Mouse (Mus musculus) mammary gland, adult 2 months (tissue): Measurements from ENCODE around the gene Chaf1a. TPM values are rescaled to one million over a fixed set of nuclear protein-coding genes. Genes with fewer than 3 reads are reported as not detected.

Source experiments
- polyA plus RNA-seq: library from polyadenylated mRNA; depleted of rRNA; stranded (reverse); fragments of >200 nt; gene quantifications from 2 replicates; pipeline ENCODE4 v1.2.3, GENCODE M21; 2012; ENCODE audit warnings: low replicate concordance; rRNA removed

Gene Chaf1a
- 1.5 and 2.4 TPM in 2 replicates for polyA plus RNA-seq

DNA sequence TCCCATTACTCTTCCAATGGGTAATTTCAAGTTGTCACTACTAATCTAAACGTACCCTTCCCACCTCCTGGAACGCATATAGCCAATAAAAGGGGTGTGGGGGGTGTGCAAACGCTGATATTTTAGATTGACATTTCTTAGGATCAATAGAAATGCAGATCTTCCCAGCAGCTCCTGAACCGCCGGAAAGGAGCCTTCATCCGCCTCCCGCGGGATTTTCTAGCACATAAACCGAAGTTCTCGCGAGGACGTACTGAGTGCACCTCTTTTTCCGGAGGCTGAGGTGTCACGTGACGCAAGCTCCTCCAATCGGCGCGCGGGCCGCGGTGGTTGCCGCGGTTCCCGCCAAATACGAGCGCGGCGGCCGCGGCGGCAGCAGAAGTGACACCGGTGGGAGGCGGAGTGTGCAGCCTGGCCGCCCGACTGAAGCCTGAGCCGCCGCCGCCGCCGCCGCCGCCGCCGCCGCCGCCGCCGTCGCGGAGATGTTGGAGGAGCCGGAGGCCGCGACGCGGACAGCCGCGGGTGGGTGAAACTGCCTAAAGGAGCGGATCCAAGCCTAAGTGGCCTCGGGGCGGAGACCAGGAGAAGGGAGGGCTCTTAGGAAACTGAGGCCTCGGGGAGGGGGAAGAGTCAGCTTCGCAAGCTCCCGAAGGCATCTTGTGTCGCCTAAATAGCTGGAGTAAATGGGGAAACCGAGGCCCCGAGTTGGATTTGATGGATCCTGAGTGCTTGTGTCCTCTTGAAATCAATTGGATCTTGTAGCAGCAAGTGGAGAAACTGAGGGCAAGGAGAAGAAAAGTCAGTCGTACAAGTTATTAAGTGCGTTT, at the start of gene Chaf1a:
Gene Chaf1a (plus strand): TSS at position 410 of the 827 bp plus-strand sequence.

GRCm38 (mm10) chr17:56005415-56006061, 34.7 kb upstream of the Chaf1a start, which contains the start of the genes Stap2 and Mpnd:
Gene Stap2, minus strand, starts transcription at chr17:56005584.
Gene Mpnd, plus strand, starts transcription at chr17:56005711.

GRCm38 (mm10) chr17:56036176-56036900, 3.9 kb upstream of the Chaf1a start, which contains the start of gene Sh3gl1:
Gene Sh3gl1, minus strand, starts transcription at chr17:56036635.

GRCm38 (mm10) chr17:56074827-56075208, 34.6 kb downstream of the Chaf1a start, which contains the start of gene Ubxn6:
Gene Ubxn6, minus strand, starts transcription at chr17:56075028.

GRCm38 (mm10) chr17:56078880-56079795, 38.9 kb downstream of the Chaf1a start, which contains the start of gene Hdgfl2:
Gene Hdgfl2, plus strand, starts transcription at chr17:56079634.

DNA sequence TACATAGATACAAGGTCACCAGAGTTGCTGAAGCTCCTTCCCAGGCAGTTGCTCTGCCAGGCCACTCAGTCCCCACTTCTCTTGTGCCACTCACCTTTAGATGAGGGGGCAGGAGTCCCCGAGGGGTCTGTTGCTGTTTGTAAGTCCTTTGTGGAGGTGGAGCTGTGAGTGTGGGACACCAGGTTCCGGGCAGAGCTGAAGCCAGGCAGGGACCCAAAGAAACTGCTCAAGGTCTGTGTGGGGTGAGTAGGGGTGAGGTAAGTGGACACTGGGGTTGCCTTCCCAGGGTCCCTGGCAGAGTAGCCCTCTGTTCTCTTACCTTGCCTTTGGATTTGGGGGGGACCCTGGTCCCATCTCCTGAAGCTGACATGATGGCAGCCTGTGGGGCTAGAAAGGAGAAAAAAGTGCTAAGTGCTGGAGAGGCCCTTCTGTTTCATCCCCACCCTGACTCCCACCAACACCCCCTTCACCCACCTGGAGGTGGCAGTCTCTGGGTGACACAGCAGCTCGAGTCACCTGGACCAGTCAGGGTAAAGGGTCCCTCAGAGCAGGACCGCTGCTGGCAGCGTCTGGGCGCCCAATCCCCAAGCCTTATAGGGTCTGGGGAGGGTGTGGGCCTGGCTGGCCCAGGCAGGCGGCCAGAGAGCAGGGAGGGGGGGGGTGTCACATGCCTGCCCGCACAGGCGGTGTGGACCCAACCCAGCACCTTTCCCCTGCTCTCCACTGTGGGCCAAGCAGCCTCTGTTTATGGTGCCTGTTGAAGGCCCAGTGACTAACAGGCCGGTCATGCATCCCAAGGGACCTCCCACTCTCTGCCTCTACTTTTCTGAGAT, 69.2 kb downstream of the Chaf1a start, which contains the start of gene Plin4:
Gene Plin4 (minus strand): TSS at position 585 of the 833 bp plus-strand sequence.

DNA sequence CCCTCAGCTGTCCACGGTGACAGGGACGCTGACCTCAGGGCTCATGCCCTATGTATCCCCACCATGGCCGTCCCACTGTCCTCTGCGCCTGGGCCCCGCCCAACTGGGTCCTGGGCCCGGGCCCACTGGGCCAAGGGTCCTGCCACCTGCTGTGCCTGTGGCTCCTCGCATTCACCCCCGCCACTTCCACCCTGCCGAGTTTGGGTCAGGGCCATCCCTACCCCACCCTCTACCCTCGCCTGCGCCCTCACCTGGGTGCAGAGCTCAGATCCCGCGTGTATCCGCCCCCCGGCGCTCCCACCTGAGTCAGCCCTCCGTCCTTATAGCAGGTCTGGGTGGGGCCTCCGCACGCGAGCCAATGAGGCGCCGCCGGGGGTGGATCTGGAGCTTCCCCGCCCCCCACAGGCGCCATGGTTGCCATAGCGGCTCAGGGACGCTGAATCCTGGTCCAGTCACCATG, 77.0 kb downstream of the Chaf1a start, which contains the start of gene Plin5:
Gene Plin5 (minus strand): TSS at position 346 of the 460 bp plus-strand sequence.

GRCm38 (mm10) chr17:56121826-56122225, 81.6 kb downstream of the Chaf1a start, which contains the start of gene Lrg1:
Gene Lrg1, minus strand, starts transcription at chr17:56122001.

Other genes with a start within 250 kb of the Chaf1a start
- 0.10 and 0.68 TPM in 2 replicates for gene Zfp119a, start 161.5 kb upstream of the Chaf1a start, polyA plus RNA-seq
- 0.65 and 1.2 TPM in 2 replicates for gene Zfp959, start 148.3 kb upstream of the Chaf1a start, polyA plus RNA-seq
- 0.11 and 0.57 TPM in 2 replicates for gene Zfp119b, start 90.9 kb upstream of the Chaf1a start, polyA plus RNA-seq
- gene Ebi3, start 87.8 kb upstream of the Chaf1a start, polyA plus RNA-seq, result 23.6 and 33.9 TPM in 2 replicates
- 5.2 and 7.6 TPM in 2 replicates for gene Yju2, start 81.3 kb upstream of the Chaf1a start, polyA plus RNA-seq
- 1.2 and 1.6 TPM in 2 replicates for gene Shd, start 70.0 kb upstream of the Chaf1a start, polyA plus RNA-seq
- 0.40 and 0.85 TPM in 2 replicates for gene Fsd1, start 53.9 kb upstream of the Chaf1a start, polyA plus RNA-seq
- gene Stap2, start 34.9 kb upstream of the Chaf1a start, polyA plus RNA-seq, result 40.2 and 48.1 TPM in 2 replicates
- gene Mpnd, start 34.7 kb upstream of the Chaf1a start, polyA plus RNA-seq, result 129 and 143 TPM in 2 replicates
- gene Sh3gl1, start 3.8 kb upstream of the Chaf1a start, polyA plus RNA-seq, result 97.9 and 107 TPM in 2 replicates
- 66.4 and 86.9 TPM in 2 replicates for gene Ubxn6, start 34.6 kb downstream of the Chaf1a start, polyA plus RNA-seq
- 32.3 and 44.8 TPM in 2 replicates for gene Hdgfl2, start 39.2 kb downstream of the Chaf1a start, polyA plus RNA-seq
- 524 and 611 TPM in 2 replicates for gene Plin4, start 69.4 kb downstream of the Chaf1a start, polyA plus RNA-seq
- gene Plin5, start 77.2 kb downstream of the Chaf1a start, polyA plus RNA-seq, result 21.3 and 28.0 TPM in 2 replicates
- 252 and 470 TPM in 2 replicates for gene Lrg1, start 81.6 kb downstream of the Chaf1a start, polyA plus RNA-seq
- 11.2 and 35.0 TPM in 2 replicates for gene Sema6b, start 99.9 kb downstream of the Chaf1a start, polyA plus RNA-seq
- gene Tnfaip8l1, start 122.0 kb downstream of the Chaf1a start, polyA plus RNA-seq, result 10.9 and 13.6 TPM in 2 replicates
- gene Mydgf, start 143.5 kb downstream of the Chaf1a start, polyA plus RNA-seq, result 52.0 and 64.7 TPM in 2 replicates
- 45.3 and 59.0 TPM in 2 replicates for gene Dpp9, start 178.5 kb downstream of the Chaf1a start, polyA plus RNA-seq
- gene Fem1a, start 216.4 kb downstream of the Chaf1a start, polyA plus RNA-seq, result 41.0 and 54.6 TPM in 2 replicates
- gene Ticam1, start 236.3 kb downstream of the Chaf1a start, polyA plus RNA-seq, result 27.3 and 29.4 TPM in 2 replicates